Mouse (Mus musculus) C2C12 (cell line): ENCODE data around the gene Abhd6.

ENCODE experiments used
- CEBPB ChIP-seq: IDR thresholded peaks from one replicate; pipeline ENCODE4 v1.6.1; 2011; ENCODE audit warnings: low read depth, mild to moderate bottlenecking, control low read depth, moderate library complexity
- CTCF ChIP-seq: IDR thresholded peaks from one replicate; pipeline ENCODE4 v1.5.1; 2011; ENCODE audit not compliant: control insufficient read depth, insufficient read depth, insufficient read length
- MAX ChIP-seq: IDR thresholded peaks from one replicate; pipeline ENCODE4 v1.6.1; 2011; ENCODE audit warnings: mild to moderate bottlenecking, control low read depth
- MYOD1 ChIP-seq: IDR thresholded peaks from one replicate; pipeline ENCODE4 v1.6.1; 2011; ENCODE audit warnings: low read depth; ENCODE audit not compliant: control insufficient read depth, insufficient read length
- MYOG ChIP-seq: IDR thresholded peaks from one replicate; pipeline ENCODE4 v1.6.1; 2011; ENCODE audit not compliant: control insufficient read depth, insufficient read length; ENCODE audit errors: extremely low read depth
- USF1 ChIP-seq: IDR thresholded peaks from one replicate; pipeline ENCODE4 v1.6.1; 2011; ENCODE audit warnings: low read depth, mild to moderate bottlenecking, control low read depth, moderate library complexity

DNA sequence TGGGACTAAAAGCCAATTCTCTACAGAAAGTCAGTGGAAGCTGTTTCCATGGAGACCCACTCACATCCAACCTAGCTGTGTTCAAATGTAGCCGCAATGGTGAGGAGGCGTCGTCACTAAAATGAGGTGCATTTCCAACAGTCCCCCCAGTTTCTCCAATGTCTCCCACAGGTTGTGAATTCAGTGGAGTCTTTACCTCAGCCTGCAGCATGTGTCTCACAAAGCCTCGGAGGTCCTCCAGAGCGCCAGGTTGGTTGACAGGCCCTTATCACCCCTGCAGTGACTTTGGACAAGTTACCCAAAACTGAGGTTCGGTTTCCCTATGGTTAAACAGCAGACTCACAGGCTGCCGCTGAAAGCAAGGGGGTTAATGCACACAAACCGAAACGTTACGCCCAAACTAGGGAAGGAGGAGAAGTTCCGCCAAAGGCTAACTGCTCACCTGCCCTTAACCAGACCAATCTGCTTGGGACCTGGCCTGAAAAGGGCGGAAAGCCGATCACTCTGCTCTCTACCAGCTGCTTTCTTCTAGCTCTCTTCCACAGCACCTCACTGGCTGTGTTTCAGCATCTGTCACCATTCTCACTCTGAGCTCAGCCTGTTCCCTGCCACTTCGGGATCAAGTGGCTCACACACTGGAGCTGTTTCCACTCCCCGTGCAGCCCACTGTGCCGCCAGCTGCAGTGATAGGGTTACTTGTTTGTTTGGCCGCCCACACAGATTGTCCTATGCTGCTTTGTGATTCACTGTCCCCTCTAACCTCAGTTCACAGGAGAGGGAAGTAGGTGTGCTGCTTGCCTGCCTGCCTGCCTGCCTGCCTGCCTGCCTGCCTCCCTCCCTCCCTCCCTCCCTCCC, 1.6 kb upstream of the Abhd6 start:
- no peak for TF ChIP-seq CTCF
- TF ChIP-seq MYOG = no peak
- TF ChIP-seq MAX = no peak
- TF ChIP-seq USF1 = no peak
- no peak for TF ChIP-seq MYOD1
- no peak for TF ChIP-seq CEBPB
